Mouse (Mus musculus) thymus, adult 18-20 months (tissue): Measurements from ENCODE around the gene Gm853.
A peak's percentile ranks its signal among the peaks of the same experiment; 100 is the strongest.

Experiments
- DNase-seq, 2 experiments: peaks; one replicate each; pipeline ENCODE4 v3.0.0; 2022; ENCODE audit warnings: mixed read lengths in 2 of 2

The Gm853 gene

DNA sequence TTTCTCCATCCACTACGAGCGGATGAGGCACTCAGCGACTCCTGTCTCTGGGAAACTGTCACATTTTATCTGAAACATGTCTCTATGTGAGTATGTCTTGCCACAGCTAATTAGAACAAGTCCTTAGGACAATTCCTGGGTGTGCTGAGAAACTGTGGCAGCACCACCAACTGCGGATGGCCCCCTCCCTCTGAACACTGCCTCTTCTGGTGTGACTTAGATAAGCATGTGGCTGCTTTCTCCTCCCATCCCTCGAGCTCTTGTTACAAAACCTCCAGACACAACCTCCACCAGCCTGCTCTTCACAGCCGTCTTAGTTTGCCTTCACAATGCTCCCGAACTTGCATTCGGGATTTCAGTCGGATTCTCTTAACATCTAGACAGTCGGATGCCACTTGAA, 8.3 kb downstream of the Gm853 start:
- no peak for DNase-seq

DNA sequence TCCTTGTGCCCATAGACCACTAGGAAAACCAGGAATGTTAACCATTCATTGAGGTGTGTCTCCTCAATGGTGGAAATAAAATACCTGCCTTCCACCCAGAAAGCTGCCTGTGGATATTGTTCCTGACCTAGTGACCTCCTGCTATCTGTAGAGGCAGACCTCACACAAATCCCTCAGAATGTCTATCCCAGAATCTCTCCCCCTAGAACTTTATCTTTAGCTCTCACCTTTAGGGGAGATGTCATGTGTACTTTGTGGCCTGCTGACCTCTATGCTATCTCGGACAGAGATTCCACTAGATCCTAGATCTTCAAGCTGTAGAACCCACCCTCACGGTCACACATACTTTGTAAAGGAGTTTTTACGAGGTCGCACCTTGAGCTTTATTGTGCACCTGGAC, 9.0 kb downstream of the Gm853 start:
- no peak for DNase-seq

DNA sequence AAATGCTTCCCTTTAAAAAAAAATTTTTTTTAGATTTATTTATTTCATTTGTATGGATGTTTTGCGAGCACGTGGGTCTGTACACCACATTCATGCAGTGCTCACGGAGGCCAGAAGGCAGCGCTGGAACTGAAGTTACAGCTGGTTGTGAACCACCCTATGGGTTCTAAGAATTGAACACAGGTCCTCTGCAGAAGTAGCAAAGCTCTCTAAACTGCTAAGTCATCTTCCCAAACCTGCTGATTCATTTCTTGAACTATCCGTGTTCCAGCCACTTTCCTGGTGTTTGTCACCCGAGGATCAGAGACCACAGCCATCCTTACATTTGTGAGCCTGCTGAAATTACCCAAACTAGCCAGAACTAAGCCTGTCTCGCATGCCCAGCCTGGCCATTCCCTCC, 9.8 kb downstream of the Gm853 start:
- no peak for DNase-seq

DNA sequence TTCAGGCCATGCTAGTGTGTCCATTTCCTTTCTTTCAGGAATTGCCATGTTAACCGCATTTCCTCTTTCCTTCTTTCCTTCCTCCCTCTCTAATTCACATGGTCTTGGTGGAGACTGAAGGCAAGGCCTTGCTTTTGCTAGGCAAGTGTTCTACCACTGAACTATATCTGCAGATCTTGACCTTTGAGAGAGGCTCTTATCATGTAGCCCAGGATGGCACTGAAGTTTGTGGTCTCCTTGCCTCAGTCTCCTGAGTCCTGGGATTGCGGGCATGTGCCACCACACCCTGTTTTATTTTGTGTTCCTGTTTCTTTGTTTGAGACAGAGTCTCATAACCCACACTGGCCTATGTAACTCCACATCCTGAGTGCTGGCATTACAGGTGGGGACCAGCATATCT, 10.3 kb downstream of the Gm853 start:
- no peak for DNase-seq

DNA sequence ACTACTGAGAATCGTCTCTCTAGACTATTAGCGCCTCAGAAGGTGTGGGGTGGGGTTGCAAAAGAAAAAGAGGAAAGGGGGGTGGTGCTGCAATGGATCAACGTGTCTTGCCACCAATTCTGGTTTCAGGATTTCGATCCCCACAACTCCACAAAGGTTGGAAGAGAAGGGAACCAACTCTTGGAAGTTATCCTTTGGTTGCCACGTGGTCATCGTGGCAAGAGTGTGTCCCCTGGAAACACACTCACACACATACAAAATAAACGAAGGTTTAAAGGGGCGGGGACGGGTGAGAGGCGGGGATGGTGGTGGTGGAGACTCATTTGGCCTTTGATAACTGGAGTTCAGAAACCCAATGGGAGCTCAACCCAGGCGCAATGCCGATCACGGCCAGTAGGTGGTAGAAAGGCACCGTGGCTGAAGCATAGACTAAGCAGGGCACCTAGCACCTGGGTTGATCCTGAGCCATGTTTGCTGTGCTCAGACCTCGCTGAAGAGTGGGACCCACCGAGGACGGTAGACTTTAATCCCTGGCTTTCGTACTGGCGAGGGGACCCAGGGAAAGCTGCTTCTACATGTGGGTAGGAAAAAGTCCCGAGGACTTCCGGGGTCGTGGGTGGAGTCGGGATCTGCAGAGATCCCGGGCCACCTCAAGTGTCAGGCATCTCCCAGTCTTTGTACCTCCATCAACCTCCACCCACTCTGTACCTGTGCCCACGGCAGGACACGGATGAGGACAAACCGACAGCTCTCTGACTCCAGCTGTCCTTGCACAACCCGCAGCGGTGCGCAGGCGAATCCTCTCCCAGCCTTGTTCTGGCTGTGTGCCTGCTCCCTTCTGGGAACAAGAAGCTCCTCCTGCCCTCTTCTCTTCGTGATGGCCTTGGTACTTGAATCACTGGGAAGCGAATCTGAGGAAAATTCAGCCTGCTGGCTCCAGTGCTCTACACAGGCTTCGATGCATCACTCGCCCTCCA, 23.2 kb downstream of the Gm853 start:
- peak; percentile 33 to 36 for DNase-seq

DNA sequence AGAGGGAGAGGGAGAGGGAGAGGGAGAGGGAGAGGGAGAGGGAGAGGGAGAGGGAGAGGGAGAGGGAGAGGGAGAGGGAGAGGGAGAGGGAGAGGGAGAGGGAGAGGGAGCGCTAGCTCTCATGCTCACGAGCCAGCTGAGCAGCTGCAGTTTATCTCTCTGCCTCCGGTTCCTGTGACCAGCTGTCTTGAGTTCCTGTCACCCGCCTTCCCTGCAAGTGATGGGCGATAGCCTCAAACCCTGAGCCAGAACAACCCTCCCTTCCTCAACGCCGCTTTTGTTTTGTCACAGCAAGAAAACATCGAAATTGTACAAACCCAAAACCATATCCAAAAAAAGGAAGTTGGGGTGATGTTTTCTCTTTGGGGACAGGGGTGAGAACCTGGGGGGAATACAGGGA, 25.7 kb downstream of the Gm853 start:
- no peak for DNase-seq

DNA sequence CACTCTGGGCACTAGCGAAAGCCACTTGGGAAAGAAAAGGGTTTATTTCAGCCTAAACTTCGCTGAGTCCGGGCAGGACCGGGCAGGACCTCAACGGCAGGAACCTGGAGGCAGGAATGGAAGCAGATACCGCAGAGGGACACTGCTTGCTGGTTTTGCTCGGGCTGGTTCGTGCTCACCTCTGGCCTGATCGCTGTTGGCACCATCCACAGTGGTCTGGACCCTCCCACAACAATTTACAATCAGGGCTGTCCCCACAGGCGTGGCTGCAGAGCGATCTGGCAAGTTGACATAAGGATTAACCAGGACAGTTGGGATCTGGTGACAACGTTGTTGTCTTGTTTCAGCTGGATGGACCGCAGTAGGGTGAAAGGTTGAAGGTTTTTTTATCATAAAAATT, 26.3 kb downstream of the Gm853 start:
- DNase-seq = no peak

DNA sequence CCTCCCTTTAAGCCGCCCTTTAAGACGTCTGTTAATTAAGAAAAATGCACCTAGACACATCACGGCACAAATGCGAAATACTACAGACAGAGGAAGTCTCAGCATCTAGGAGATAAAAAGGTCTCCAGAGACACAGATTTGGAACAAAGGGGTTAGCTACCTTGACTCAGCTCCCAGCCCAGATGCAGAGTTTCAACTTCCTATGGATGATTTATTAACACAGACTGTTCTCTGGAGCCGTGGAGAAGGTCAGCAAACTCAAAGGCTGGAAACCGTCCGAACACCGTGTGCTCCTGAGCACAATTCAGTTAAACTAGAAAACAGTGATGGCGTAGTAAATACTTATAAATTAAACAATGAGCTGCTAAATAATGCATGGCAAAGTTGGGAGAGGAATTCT, 29.9 kb downstream of the Gm853 start:
- DNase-seq = no peak

DNA sequence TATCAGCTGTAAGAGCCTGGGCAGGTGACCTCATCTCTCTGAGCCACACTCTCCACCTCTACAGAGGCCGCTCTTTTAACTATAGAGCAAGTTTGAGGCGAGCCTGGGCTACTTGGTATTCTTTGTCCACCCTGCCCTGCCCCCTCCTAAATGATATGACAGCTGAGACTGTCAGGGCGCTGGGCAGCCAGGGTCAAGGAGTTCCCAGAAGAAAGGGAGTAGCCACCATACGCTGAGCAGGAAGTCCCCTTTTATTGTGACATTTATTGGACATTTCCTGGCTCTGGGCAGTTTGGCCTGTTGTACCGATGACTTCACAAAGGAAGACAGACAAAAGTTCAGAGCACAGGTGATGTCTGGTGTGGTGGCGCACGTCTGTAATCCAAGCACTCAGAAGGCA, 32.6 kb downstream of the Gm853 start:
- no peak for DNase-seq

DNA sequence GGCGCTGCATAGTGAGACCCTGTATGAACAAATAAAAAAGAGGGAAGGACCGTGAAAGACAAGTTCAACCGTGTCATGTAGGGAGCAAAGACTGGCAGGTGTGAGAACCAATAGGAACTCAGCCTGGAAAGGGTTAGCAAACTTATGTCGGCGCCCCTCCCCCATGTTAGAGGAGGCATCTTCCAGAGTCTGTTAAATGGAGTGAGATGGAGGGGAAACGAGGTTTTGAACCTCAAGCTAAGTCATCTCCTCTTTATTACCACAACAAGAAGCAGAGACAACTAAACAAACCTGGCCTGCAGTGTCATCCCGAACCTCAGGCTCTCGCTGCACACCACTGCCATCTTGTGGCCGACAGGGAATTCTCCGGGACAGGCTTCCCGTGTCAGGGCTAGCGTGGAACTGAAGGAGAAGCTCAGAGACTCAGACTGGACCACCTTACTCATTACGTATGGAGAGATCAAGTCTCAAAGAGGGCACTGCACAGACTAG, 33.3 kb downstream of the Gm853 start:
- peak; percentile 26 to 36 for DNase-seq

DNA sequence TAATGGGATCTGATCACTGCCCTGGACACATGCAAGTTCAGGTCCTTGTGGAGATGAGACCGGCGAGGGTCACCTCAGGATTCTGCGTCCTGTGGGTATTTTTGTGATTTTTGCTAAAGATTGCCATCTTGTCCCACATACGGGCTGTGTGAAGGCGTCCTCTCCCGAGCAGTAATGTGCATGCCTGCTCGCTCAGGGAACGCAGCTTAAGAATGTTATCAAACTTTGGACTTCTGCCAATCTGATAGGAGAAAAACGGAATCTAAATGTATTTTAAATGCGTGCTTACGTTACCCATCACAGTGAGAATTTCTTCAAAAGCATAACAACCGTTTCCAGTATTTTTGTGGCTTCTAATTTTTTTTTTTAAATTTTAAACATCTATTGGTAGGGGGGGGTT, 35.3 kb downstream of the Gm853 start:
- no peak for DNase-seq

DNA sequence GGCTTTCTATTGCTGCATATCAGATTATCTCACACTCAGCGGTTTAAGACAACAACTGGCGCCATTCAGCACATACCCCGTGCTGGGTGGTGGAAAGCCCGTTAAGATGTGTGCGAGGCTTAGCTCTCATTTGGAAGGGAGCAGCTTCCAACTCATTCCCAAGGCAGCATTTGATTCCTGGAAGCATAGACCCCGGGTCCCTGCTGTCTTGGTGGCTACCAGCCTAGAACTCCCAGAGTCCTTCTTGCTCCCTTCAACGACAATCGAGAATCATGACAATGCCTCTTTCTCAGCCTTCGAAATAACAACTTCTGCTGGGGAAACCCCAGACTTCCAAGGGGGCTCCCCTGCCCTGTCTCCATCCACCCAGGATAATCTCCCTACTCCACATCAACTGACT, 35.8 kb downstream of the Gm853 start:
- no peak for DNase-seq

DNA sequence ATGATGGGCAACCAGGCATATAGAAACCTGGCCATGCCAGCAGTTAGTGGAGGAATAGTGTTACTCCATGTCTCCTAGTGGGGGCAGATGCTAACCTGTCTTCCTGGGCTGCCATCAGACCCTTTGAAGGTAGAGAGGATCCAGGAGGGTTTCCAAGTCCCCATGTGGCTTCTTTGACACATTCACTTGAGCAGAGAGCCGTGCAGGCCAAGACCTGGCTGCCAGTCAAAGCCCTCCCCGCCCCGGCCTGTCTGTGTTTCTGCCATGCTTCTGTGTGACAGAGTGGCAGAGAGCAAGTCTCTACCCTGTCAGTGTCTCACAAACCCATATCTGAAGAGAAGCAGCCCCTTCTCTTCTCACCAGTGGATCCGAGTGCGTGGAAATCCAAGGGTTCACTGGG, 38.3 kb downstream of the Gm853 start:
- DNase-seq = no peak

DNA sequence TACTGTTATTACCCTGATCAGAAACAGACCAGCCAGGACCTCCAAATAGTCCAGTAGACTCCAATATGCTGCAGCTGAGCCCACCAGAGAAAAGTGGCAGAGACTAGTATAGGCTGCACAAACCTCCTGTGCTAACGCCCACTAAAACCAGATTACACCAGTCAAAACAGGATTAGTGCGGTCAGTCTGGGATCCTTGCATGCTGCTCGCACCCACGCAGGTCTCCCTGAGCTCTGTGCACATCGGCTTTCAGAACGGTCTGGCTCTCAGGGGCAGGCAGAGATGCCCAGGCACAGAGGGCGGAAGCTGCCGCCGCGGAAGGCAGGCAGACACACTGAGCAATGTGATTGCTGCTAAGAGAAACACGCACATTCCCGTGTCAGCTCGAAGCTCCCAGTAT, 39.2 kb downstream of the Gm853 start:
- no peak for DNase-seq

DNA sequence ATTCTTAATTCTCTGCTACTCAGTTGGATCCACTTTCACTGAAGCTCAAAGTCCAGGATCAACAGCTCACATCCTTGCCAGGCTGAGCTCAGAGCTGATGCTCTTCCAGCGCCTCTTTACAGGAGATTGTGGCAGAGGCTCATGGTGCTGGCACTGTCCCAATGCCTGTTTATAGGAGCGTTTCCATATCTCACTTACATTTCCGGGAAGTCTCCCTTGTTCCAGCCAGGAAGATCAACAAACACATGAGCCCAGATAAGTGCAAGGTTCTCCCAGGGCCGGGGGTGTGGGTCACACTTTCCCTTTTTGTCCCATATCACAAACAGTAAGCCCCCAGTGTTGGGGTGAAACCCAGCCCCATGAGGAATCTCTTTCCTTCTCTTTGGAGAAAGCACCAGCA, 40.3 kb downstream of the Gm853 start:
- DNase-seq = no peak

DNA sequence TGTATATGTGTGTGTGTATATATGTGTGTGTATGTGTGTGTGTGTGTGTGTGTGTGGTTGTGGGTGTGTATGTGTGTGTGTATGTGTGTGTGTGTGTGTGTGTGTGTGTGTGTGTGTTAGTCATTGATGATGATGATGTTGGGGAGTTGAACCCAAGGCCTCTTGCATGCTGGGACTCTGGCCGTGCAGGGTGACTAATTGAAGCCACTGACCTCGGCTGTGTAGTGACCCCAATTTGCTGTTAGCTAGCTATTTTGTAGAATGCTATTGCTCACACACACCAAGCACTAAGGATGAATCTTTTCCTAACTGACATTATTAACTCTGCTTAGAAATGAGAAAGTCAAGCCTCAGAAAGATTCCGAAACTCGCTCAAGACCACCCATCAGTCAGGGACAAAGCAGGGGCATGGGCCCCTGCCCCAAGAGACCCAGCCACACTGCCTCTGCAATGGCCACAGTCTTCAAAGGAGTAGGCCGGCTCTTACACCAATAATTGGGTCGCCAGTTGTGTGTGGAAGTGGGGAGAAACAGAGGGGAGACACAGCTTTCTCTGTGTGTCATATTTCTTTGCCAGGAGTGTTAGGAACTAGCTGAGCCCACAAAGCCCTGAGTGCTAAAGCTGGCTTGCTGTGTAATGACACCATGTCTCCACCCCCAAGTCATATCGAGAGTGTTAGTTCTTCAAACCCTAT, 41.1 kb downstream of the Gm853 start:
- DNase-seq = no peak

DNA sequence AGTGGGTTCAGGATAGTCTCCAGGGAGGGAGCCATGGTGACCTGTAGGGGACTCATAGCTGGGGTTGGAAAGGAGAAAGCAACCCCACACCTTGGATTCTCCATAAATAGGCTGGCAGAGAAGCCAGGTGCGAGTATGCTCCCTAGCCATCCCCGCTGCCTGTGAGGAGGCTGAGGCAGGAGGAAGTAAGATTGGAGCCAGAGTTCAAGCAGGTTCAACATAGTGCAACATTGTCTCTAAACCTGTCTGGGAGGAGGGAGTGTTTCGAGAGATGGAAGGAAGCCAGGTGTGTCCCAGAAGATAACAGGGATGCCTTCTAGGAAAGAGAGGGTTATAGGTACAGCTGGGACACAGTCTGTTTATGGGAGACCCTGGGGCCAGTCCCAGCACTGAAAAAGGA, 42.3 kb downstream of the Gm853 start:
- no peak for DNase-seq

DNA sequence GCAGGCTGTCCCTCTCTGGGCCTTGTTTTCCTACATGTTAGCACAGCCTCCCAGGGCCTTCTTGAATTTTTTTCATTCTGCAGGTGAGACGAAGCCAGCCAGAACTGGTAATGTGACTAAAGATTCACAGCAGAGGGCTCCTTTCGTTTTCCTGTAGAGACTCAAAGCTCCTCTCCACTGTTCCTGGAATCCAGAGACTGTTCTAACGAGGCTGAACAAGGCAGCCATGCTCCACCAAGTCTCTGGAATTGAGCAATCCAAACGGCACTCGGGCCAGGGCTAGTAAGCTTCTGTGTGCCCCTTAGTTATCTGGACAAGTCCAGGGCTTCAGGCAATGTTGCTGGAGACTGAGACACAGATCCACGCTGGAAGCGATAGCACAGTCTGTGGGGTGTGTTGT, 44.7 kb downstream of the Gm853 start:
- no peak for DNase-seq

DNA sequence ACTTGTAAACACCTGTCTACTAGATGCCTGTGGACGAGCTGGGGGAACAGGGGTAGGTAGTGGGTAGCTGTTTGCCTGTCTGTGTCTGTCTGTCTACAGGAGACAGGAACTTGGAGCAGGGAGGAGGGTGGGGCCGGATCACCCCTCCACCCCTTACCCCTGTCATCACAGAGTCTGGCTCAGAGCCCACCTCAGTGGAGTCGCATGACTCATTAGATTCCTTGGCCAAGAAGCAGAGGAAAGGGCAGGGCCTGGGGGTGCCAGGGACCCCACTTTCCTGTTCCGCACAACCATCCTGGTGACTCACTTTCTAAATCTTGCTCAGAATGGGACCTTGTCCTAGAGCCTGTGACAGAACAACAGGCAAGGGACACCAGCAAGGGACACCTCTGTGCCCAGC, 45.1 kb downstream of the Gm853 start:
- no peak for DNase-seq

DNA sequence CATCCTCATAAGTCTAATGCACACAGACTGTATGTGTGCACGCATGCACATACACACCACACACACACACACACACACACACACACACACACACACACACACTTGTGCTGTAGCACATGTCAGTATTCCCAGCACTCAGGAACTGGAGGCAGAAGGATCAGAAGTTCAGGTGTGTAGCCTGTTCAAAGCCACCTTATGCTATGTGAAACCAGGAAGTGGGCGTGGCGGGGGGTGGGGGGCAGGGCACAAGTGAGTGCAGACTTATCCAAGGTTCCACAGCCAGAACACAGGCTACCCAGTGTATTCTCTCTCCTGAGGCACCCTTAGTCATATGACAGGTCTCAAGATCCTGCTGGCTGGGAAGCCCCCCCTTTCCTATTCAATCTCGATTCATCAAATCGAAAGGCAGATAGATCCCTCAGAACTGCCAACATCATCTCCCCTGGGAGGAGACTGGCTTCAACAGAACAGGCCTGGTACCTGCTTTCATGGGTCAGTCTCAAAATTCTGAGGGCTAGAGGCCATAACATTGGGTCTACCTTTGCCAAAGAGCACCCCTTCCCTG, 46.0 kb downstream of the Gm853 start:
- DNase-seq = no peak

DNA sequence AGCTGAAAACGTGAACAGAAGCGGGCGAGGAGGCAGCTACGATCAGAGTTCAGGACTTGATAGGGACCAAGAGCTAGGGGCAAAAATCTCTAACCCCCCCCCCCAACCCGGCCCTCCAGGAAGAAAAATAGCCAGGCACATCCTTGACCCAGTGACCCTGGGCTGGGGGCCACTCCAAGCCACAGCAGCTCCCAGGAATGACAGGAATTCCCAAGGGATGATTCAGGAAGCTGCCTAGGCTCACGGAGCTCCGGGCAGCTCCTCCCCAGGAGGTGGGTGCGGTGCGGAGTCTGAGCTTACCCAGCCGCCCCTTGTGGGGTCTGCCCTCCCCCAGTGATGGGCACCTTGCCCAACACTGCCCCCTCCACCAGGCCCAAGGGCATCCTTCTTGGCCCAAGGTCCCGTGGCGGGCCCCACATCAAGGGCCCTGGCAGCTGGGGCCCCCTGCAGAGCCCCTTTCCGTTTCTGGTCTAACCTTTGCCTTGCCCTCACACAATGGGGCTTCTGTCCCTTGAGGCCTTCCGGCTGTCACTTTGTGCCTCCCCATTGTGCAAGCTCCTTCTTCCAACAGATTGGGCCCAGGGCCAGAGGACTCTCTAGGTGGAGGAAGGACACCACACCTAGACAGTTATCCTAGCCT, 47.0 kb downstream of the Gm853 start, which contains the start of gene Tinagl1:
Gene Tinagl1, minus strand, starts transcription at position 51 of the 640 bp plus-strand sequence.
- DNase-seq = no peak

DNA sequence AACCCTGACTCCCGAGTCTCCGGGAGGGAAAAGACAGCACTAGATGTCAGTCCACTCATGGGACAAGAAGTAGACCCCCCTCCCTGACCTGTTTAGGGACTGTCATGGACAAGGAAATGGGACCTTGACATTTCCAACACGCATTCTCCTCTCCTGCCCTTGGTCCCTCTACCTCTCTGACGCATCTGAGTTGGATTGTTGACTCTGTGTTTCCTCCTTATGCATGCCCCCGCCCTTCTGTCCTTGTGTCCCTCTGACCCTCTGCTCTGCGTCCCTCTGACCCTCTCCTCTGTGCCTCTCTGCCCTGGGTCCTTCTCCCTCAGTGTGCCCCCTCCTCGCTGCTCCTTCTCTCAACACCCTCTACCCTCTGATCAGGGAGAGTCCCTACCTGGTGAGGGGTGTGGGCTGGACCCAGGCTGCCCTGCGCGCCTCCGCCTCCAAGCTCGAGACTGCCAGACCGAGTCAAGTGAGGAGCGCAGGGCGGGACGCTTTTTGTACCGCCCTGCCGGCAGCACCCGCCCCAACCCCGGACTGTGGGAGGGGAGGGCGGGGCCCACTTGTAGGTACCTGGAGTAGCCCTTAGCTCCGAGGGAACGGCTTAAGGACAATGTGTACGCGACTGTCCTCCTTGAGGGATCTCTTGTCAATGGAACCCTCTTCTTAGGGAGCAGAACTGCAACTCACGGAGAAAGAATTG, 47.7 kb downstream of the Gm853 start:
- DNase-seq = no peak

DNA sequence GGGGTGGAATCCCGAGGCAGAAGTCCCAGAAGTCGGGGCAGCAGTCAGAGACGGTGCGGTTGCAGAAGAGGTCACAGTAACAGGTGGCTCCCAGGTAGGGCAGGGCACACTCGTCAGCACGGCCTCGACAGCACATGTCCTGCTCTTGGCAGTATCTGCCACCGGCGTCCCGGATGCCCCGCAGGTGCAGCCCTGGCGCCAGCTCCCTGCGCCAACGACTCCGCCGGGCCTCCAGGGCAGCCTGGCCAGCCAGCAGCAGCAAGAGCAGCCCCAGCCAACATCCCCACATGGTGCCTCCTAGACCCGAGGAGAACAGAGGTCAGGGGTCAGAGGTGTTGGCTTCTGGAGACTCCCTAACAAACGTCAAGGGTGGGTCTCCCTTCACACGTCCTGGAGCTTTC, 48.3 kb downstream of the Gm853 start:
- DNase-seq = no peak
